Mouse (Mus musculus) bone marrow, adult 2 months (tissue): ENCODE measurements at regions not wholly inside any gene's neighbourhood (a gene's known extent, or its start where the extent isn't known, plus 50 kb on each side); places are given as distances from the start of the nearest gene placed in this dataset.

Experiments used
- CTCF ChIP-seq: fragments of 200-500 bp; IDR thresholded peaks from 2 replicates; pipeline ENCODE4 v1.5.1; 2011; ENCODE audit warnings: low read length, control low read depth; ENCODE audit not compliant: control insufficient read depth, insufficient read depth
- POLR2A ChIP-seq: fragments of 200-500 bp; IDR thresholded peaks from 2 replicates; pipeline ENCODE4 v1.6.1; 2011; ENCODE audit warnings: low read depth, mild to moderate bottlenecking, control low read depth, low read length, borderline replicate concordance; ENCODE audit not compliant: control insufficient read depth

GRCm38 (mm10) chr17:4610481-4610880 lies 383.7 kb upstream of the Arid1b start:
- TF ChIP-seq POLR2A (no peak), CTCF (no peak)
